Mouse (Mus musculus) liver, embryonic 14.5 days (tissue): ENCODE data around the gene Rap2a. TPM values are rescaled to one million over a fixed set of nuclear protein-coding genes. Genes with fewer than 3 reads are reported as not detected.

Experiments
- ATAC-seq: fragments of 200-750 bp; cut with Nextera tagmentation; 2 replicates; pipeline ENCODE4 v1.8.0; 2017; ENCODE audit warnings: moderate number of reproducible peaks, mild to moderate bottlenecking, moderate library complexity; ENCODE audit not compliant: insufficient read depth
- DNase-seq, 3 experiments: peaks; one replicate each; pipeline ENCODE4 v3.0.0-alpha.2; 2012 to 2013; ENCODE audit warnings: low read depth in 3 of 3, low spot score in 3 of 3
- H3K27ac ChIP-seq: fragments of 300-500 bp; sonication (generic); 2 replicates; pipeline ENCODE4 v1.5.1; 2014; ENCODE audit warnings: moderate library complexity, mild to moderate bottlenecking, control low read depth, inconsistent platforms
- H3K27me3 ChIP-seq: fragments of 300-500 bp; sonication (generic); 2 replicates; pipeline ENCODE4 v1.6.1; 2014; ENCODE audit warnings: mild to moderate bottlenecking, low read length, moderate library complexity; ENCODE audit not compliant: control insufficient read depth, insufficient read depth
- H3K36me3 ChIP-seq: fragments of 300-500 bp; sonication (generic); replicated peaks from 2 replicates; pipeline ENCODE4 v1.6.1; 2014; ENCODE audit warnings: low read depth; ENCODE audit not compliant: control insufficient read depth, insufficient read depth
- H3K4me1 ChIP-seq, 2 experiments: fragments of 200-500 bp in 1 of 2; fragments of 300-500 bp in 1 of 2; sonication (generic) in 1 of 2; replicated peaks; 2 replicates each; pipeline ENCODE4 v1.6.1; 2012 to 2014; ENCODE audit warnings: antibody characterized with exemption in 1 of 2, inconsistent platforms in 1 of 2, low read length in 1 of 2; ENCODE audit not compliant: control insufficient read depth in 2 of 2, insufficient read depth in 2 of 2
- H3K4me2 ChIP-seq: fragments of 300-500 bp; sonication (generic); 2 replicates; pipeline ENCODE4 v1.6.1; 2014; ENCODE audit warnings: low read depth, mild to moderate bottlenecking, control low read depth, moderate library complexity
- H3K4me3 ChIP-seq, 2 experiments: fragments of 200-500 bp in 1 of 2; fragments of 300-500 bp in 1 of 2; sonication (generic) in 1 of 2; 2 replicates each; pipeline ENCODE4 v1.5.1; 2012 to 2014; ENCODE audit warnings: low read depth in 2 of 2, low read length in 2 of 2, mild to moderate bottlenecking in 2 of 2, control low read depth in 1 of 2, inconsistent platforms in 1 of 2, moderate library complexity in 1 of 2; ENCODE audit not compliant: insufficient read depth in 1 of 2
- H3K9ac ChIP-seq: fragments of 300-500 bp; sonication (generic); replicated peaks from 2 replicates; pipeline ENCODE4 v1.6.1; 2014; ENCODE audit warnings: mild to moderate bottlenecking, control low read depth, moderate library complexity
- H3K9me3 ChIP-seq: fragments of 300-500 bp; sonication (generic); 2 replicates; pipeline ENCODE4 v1.6.1; 2016; ENCODE audit warnings: low read length, mixed read lengths; ENCODE audit not compliant: control insufficient read depth
- CTCF ChIP-seq: IDR thresholded peaks from 2 replicates; pipeline ENCODE4 v1.5.1; 2016; ENCODE audit warnings: antibody characterized with exemption, low read depth, control low read depth
- EP300 ChIP-seq: IDR thresholded peaks from 2 replicates; pipeline ENCODE4 v1.6.1; 2016; ENCODE audit warnings: antibody characterized with exemption, low read depth
- WGBS: fragments of 180-500 bp; shearing (Covaris S2); extraction: QIAGEN DNeasy Blood & Tissue Kit; methylation state at CpG from one replicate; pipeline ENCODE4 v1.1.7; 2014; ENCODE audit not compliant: insufficient replicate concordance; 5-methylcytosine and 5-hydroxymethylcytosine counted together
- polyA plus RNA-seq, 2 experiments: library from polyadenylated mRNA; depleted of rRNA in 1 of 2; stranded (reverse) in 1 of 2; unstranded in 1 of 2; fragments of >200 nt; fragmentation: Nextera tagmentation in 1 of 2; extraction: Ambion mirVana in 1 of 2; gene quantifications; 2 replicates each; pipeline versions ENCODE4 v1.2.1 to v1.2.3; 2012 to 2014

The Rap2a gene
- polyA plus RNA-seq, 2 experiments, result 2.1 to 2.5 TPM

DNA sequence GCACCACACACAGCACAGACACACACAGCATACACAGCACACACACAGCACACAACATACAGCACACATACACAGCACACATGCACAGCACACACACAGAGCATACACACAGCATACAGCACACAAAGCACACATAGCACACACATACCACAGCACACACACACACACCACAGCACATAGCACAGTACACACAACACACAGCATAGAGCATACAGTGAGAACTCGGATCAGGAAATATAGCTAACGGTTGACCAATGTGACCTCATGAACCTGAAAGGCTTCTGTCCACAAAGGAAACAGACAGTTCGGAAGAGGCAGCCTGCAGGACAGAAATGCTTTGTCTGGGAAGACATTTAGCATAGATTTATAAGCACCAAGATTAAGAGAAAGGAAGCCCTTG is 61.4 kb downstream of the Rap2a start:
- no peak for DNase-seq
- H3K27me3 ChIP-seq, result no peaks in the 10 kb centered on the region
- H3K36me3 ChIP-seq, result no peaks in the 10 kb centered on the region
- no peak for ATAC-seq
- 52% methylated on average over 3 of the region's 3 CpGs for WGBS
- TF ChIP-seq CTCF, result no peak
- TF ChIP-seq EP300, result no peak
- no peak overlapping the region for H3K9ac ChIP-seq
- no peak overlapping the region for H3K4me3 ChIP-seq
- H3K9me3 ChIP-seq, result no peaks in the 10 kb centered on the region
- peaks cover 0 to 3% of the 10 kb centered on the region in 2 experiments; a peak in 2 of 4 replicates for H3K4me1 ChIP-seq
- H3K4me2 ChIP-seq, result no peak overlapping the region
- H3K27ac ChIP-seq, result no peak overlapping the region

DNA sequence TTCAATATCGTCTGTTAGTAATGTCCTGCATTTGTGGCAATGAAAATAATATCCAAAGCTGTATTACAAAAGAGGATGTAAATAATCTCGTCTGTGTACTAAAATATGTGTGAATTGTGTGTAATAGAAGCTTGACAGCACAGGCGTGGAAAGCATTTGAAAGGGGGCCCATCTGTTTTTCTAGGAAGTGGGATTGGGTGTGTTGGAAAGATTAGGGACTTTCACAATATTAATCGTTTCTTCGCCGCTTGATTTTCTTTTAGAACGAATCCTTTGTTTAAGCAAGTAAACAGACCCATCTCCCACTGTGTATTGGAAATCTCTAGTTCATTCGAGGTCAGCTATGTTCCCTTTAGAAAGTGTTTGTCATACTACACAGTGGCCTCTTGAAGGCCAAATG is 64.2 kb downstream of the Rap2a start:
- peaks cover 0 to 3% of the 10 kb centered on the region in 2 experiments; a peak in 2 of 4 replicates for H3K4me1 ChIP-seq
- H3K9ac ChIP-seq, result no peak overlapping the region
- no peak for DNase-seq
- no peak overlapping the region for H3K4me3 ChIP-seq
- no peaks in the 10 kb centered on the region for H3K27me3 ChIP-seq
- H3K36me3 ChIP-seq, result no peaks in the 10 kb centered on the region
- ATAC-seq, result no peak
- H3K27ac ChIP-seq, result no peak overlapping the region
- no peak for TF ChIP-seq CTCF
- TF ChIP-seq EP300, result no peak
- WGBS, result 22% methylated on average over 8 of the region's 8 CpGs
- H3K4me2 ChIP-seq, result no peak overlapping the region
- H3K9me3 ChIP-seq, result no peaks in the 10 kb centered on the region

DNA sequence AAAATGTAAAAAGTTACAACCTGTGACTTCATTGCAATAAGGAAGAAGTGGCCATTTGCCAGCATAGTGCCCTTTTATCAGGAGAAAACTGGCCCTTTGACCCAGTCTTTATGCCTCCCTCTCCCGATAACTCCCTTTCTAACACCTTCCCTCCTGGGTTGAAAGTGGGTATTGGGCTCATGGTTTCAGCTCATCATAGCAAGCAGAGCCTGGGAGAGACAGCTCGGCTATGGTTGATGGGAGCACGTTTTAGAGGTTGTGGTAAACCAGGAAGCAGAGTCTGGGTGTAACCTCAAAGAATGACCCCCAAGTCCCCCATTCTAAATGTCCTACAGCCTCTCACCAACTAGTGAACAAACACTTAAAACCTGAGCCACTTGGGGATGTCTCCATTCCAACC is 64.7 kb downstream of the Rap2a start:
- WGBS, result 50% methylated on average over 3 of the region's 3 CpGs
- Histone ChIP-seq H3K36me3 (no peaks in the 10 kb centered on the region), H3K27ac (no peak overlapping the region), H3K4me1 (peaks cover 0 to 3% of the 10 kb centered on the region in 2 experiments; a peak in 2 of 4 replicates), H3K27me3 (no peaks in the 10 kb centered on the region), H3K4me2 (no peak overlapping the region), H3K9ac (no peak overlapping the region), H3K4me3 (no peak overlapping the region), H3K9me3 (no peaks in the 10 kb centered on the region)
- DNase-seq (no peak), ATAC-seq (no peak)
- no peak for TF ChIP-seq EP300
- TF ChIP-seq CTCF, result no peak

DNA sequence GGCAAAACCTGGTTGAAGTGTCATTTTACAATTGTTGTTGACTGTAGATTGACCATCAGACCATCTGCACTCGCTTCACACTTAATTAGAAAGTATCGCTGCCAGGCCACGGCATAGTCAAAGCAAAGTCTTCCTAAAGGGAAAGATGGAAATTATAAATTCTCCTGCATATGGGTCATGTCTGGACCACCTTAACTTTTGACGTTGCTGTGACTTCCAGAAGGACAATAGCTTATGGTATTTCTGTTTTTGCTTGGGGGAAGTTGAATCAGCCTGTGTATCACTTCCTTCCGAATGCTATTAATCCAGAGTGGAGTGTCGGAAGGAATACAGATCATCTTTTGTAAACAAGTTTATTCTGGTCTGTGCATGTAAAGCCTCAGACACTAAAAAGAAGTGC is 65.6 kb downstream of the Rap2a start:
- H3K36me3 ChIP-seq, result no peaks in the 10 kb centered on the region
- no peak for DNase-seq
- no peak overlapping the region for H3K27ac ChIP-seq
- H3K9me3 ChIP-seq, result no peaks in the 10 kb centered on the region
- no peaks in the 10 kb centered on the region for H3K27me3 ChIP-seq
- H3K4me3 ChIP-seq, result no peak overlapping the region
- no peak for TF ChIP-seq EP300
- TF ChIP-seq CTCF, result no peak
- H3K4me2 ChIP-seq, result no peak overlapping the region
- 62% methylated on average over 6 of the region's 6 CpGs for WGBS
- ATAC-seq, result no peak
- peaks cover 0 to 3% of the 10 kb centered on the region in 2 experiments; a peak in 2 of 4 replicates for H3K4me1 ChIP-seq
- H3K9ac ChIP-seq, result no peak overlapping the region

DNA sequence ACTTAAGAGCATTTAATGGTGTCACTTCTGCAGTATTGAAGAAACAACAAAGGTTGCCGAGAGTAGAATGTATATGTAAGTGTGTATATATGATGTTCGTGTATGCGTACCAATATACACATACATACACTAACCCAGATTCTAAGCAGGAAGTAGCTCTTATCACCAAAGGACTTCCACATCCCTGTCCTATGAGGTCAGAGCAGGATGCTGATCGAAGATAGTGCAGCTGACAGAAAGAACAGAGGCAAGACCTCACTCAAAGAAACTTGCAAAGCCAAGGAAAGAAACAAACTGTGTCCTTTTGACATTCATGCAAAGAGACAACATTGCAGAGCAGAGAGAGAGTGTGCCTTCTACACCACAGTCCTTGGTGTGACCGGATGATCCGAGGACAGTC is 66.3 kb downstream of the Rap2a start:
- ATAC-seq (no peak), DNase-seq (no peak)
- H3K9me3 ChIP-seq, result no peaks in the 10 kb centered on the region

More for the DNA sequence above, 66.3 kb downstream of the Rap2a start:
- Histone ChIP-seq H3K36me3 (no peaks in the 10 kb centered on the region), H3K9ac (no peak overlapping the region), H3K27me3 (no peaks in the 10 kb centered on the region), H3K27ac (no peak overlapping the region), H3K4me2 (no peak overlapping the region), H3K4me3 (no peak overlapping the region), H3K4me1 (peaks cover 0 to 2% of the 10 kb centered on the region in 2 experiments; a peak in 2 of 4 replicates)
- no peak for TF ChIP-seq EP300
- no peak for TF ChIP-seq CTCF
- 37% methylated on average over 6 of the region's 6 CpGs for WGBS
